Mouse (Mus musculus) embryonic facial prominence, embryonic 15.5 days (tissue): ENCODE data around the gene Bpifb9a. TPM values are rescaled to one million over a fixed set of nuclear protein-coding genes. Genes with fewer than 3 reads are reported as not detected.
"Not testable (repeated sequence)": the region's sequence is repeated elsewhere in the genome, so short reads cannot be mapped to it uniquely, and the experiment has no call there.

ENCODE experiments used
- ATAC-seq: fragments of 200-750 bp; cut with Nextera tagmentation; 2 replicates; pipeline ENCODE4 v1.8.0; 2017; ENCODE audit warnings: low read depth, moderate TSS enrichment; ENCODE audit not compliant: insufficient number of reproducible peaks, low FRiP score, low TSS enrichment
- H3K27ac ChIP-seq: fragments of 300-500 bp; sonication (generic); replicated peaks from 2 replicates; pipeline ENCODE4 v1.5.1; 2015; ENCODE audit warnings: mild to moderate bottlenecking, inconsistent platforms
- H3K27me3 ChIP-seq: fragments of 300-500 bp; sonication (generic); 2 replicates; pipeline ENCODE4 v1.6.1; 2015; ENCODE audit warnings: inconsistent platforms
- H3K36me3 ChIP-seq: fragments of 300-500 bp; sonication (generic); 2 replicates; pipeline ENCODE4 v1.6.1; 2015; ENCODE audit warnings: mild to moderate bottlenecking, inconsistent platforms
- H3K4me1 ChIP-seq: fragments of 300-500 bp; sonication (generic); 2 replicates; pipeline ENCODE4 v1.6.1; 2015; ENCODE audit warnings: inconsistent platforms
- H3K4me2 ChIP-seq: fragments of 300-500 bp; sonication (generic); replicated peaks from 2 replicates; pipeline ENCODE4 v1.6.1; 2015; ENCODE audit warnings: mild to moderate bottlenecking, inconsistent platforms
- H3K4me3 ChIP-seq: fragments of 300-500 bp; sonication (generic); replicated peaks from 2 replicates; pipeline ENCODE4 v1.5.1; 2015; ENCODE audit warnings: mild to moderate bottlenecking, inconsistent platforms
- H3K9ac ChIP-seq: fragments of 300-500 bp; sonication (generic); 2 replicates; pipeline ENCODE4 v1.6.1; 2015; ENCODE audit warnings: inconsistent platforms
- H3K9me3 ChIP-seq: fragments of 300-500 bp; sonication (generic); replicated peaks from 2 replicates; pipeline ENCODE4 v1.6.1; 2016; ENCODE audit warnings: inconsistent platforms
- WGBS: fragments of 180-500 bp; shearing (Covaris S2); methylation state at CpG from one replicate; pipeline ENCODE4 v1.1.7; 2015; 5-methylcytosine and 5-hydroxymethylcytosine counted together
- polyA plus RNA-seq: library from polyadenylated mRNA; unstranded; fragments of >200 nt; fragmentation: Nextera tagmentation; extraction: Ambion mirVana; gene quantifications from 2 replicates; pipeline ENCODE4 v1.2.1, GENCODE M21; 2015

Gene Bpifb9a
- polyA plus RNA-seq, 1 experiment from 2014 or later, result not detected

DNA sequence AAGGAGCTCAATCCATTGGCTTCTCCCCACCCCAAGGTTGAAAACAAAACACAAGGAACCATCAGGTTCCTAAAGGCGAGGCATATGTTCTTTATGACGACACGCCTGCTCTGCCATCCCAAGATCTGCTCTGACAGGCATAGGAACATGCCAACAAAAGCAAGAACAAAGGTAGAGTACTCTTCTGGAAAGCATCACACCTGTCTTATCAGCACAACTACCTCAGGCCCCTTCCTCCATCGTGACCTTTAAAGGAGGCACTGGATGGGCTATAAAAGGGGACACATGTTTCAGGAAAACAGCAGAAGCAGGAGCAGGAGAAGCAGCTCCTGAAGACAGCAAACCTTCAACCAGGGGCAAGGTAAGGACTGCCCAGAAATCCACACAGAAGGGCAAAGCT, 49.3 kb downstream of the Bpifb9a start, which contains the start of gene Bpifb9b:
Gene Bpifb9b (plus strand): TSS at position 301 of the 400 bp plus-strand sequence.
- not testable (repeated sequence) for ATAC-seq, H3K4me1 ChIP-seq

GRCm38 (mm10) chr2:154313771-154314170, 56.1 kb downstream of the Bpifb9a start:
- 71% methylated on average over 5 of the region's 5 CpGs for WGBS
- ATAC-seq, H3K36me3 ChIP-seq, H3K4me2 ChIP-seq, H3K9me3 ChIP-seq, H3K4me1 ChIP-seq, H3K27ac ChIP-seq, H3K4me3 ChIP-seq, H3K27me3 ChIP-seq, H3K9ac ChIP-seq: not testable (repeated sequence)

More for the DNA sequence above, 49.3 kb downstream of the Bpifb9a start, which contains the start of gene Bpifb9b:
- not testable (repeated sequence) for H3K36me3 ChIP-seq, H3K27ac ChIP-seq, H3K4me2 ChIP-seq, H3K9ac ChIP-seq, H3K9me3 ChIP-seq, H3K4me3 ChIP-seq, H3K27me3 ChIP-seq
- 77% methylated on average over 4 of the region's 4 CpGs for WGBS

Other genes with a start within 250 kb of the Bpifb9a start
- gene Bpifa2, start 249.6 kb upstream of the Bpifb9a start, polyA plus RNA-seq, result 0.46 TPM in 1 of 2 replicates, not detected in the other
- gene Bpifa3, start 127.5 kb upstream of the Bpifb9a start, polyA plus RNA-seq, result not detected in 2 replicates
- 209 and 581 TPM in 2 replicates for gene Bpifa1, start 115.0 kb upstream of the Bpifb9a start, polyA plus RNA-seq
- gene Bpifa5, start 95.2 kb upstream of the Bpifb9a start, polyA plus RNA-seq, result not detected in 2 replicates
- 0.18 and 0.43 TPM in 2 replicates for gene Bpifb1, start 67.0 kb upstream of the Bpifb9a start, polyA plus RNA-seq
- 0.96 and 1.2 TPM in 2 replicates for gene Bpifb5, start 34.1 kb upstream of the Bpifb9a start, polyA plus RNA-seq
- 1.2 TPM in 2 replicates for gene Bpifb9b, start 49.4 kb downstream of the Bpifb9a start, polyA plus RNA-seq
- gene Cdk5rap1, start 115.2 kb downstream of the Bpifb9a start, polyA plus RNA-seq, result 20.1 and 21.1 TPM in 2 replicates
- 12.1 and 12.8 TPM in 2 replicates for gene Snta1, start 150.2 kb downstream of the Bpifb9a start, polyA plus RNA-seq
- 40.9 and 43.6 TPM in 2 replicates for gene Cbfa2t2, start 178.6 kb downstream of the Bpifb9a start, polyA plus RNA-seq